Mouse (Mus musculus) Muller cell, postnatal 12 days (primary cell): ENCODE measurements around the gene Tspan14.

Experiments
- DNase-seq: peaks from one replicate; pipeline ENCODE4 v3.0.0-alpha.2; 2015; ENCODE audit errors: inconsistent ontology term

The Tspan14 gene

GRCm38 (mm10) chr14:40952301-40952700 lies 14.3 kb downstream of the Tspan14 start:
- no peak for DNase-seq

GRCm38 (mm10) chr14:40949730-40950614 lies 16.6 kb downstream of the Tspan14 start:
- DNase-seq = no peak

- DNase-seq = peak; percentile 74
Observed at GRCm38 (mm10) chr14:40949047-40949446, 17.6 kb downstream of the Tspan14 start.

GRCm38 (mm10) chr14:40948522-40948921 lies 18.1 kb downstream of the Tspan14 start:
- DNase-seq = peak; percentile 57

- no peak for DNase-seq
Observed at GRCm38 (mm10) chr14:40947431-40948394, 18.9 kb downstream of the Tspan14 start.

GRCm38 (mm10) chr14:40943802-40944201 lies 22.8 kb downstream of the Tspan14 start:
- DNase-seq = no peak

GRCm38 (mm10) chr14:40942429-40942828 lies 24.2 kb downstream of the Tspan14 start:
- DNase-seq = no peak

- DNase-seq = no peak
Observed at GRCm38 (mm10) chr14:40938380-40938987, 28.1 kb downstream of the Tspan14 start.

- no peak for DNase-seq
Observed at GRCm38 (mm10) chr14:40937052-40937451, 29.6 kb downstream of the Tspan14 start.

- DNase-seq = no peak
Observed at GRCm38 (mm10) chr14:40935481-40935880, 31.1 kb downstream of the Tspan14 start.

GRCm38 (mm10) chr14:40935054-40935453 lies 31.6 kb downstream of the Tspan14 start:
- no peak for DNase-seq

GRCm38 (mm10) chr14:40933328-40933727 lies 33.3 kb downstream of the Tspan14 start:
- no peak for DNase-seq

- no peak for DNase-seq
Observed at GRCm38 (mm10) chr14:40932225-40932624, 34.4 kb downstream of the Tspan14 start.

GRCm38 (mm10) chr14:40931115-40931829 lies 35.3 kb downstream of the Tspan14 start:
- peak; percentile 57 for DNase-seq

GRCm38 (mm10) chr14:40929943-40930342 lies 36.7 kb downstream of the Tspan14 start:
- no peak for DNase-seq

- no peak for DNase-seq
Observed at GRCm38 (mm10) chr14:40928897-40929296, 37.7 kb downstream of the Tspan14 start.

- no peak for DNase-seq
Observed at GRCm38 (mm10) chr14:40927041-40927440, 39.6 kb downstream of the Tspan14 start.

GRCm38 (mm10) chr14:40924378-40925113 lies 42.1 kb downstream of the Tspan14 start:
- DNase-seq = no peak

GRCm38 (mm10) chr14:40921241-40921640 lies 45.4 kb downstream of the Tspan14 start:
- no peak for DNase-seq

- DNase-seq = no peak
Observed at GRCm38 (mm10) chr14:40919521-40919920, 47.1 kb downstream of the Tspan14 start.
